Mouse (Mus musculus) gastrocnemius, postnatal 14 days (tissue): ENCODE data around the gene Gm9125. TPM values are rescaled to one million over a fixed set of nuclear protein-coding genes. Genes with fewer than 3 reads are reported as not detected.
"Not testable (repeated sequence)": the region's sequence is repeated elsewhere in the genome, so short reads cannot be mapped to it uniquely, and the experiment has no call there.

Source experiments
- DNase-seq: peaks from one replicate; pipeline ENCODE4 v3.0.0; 2021; ENCODE audit warnings: mixed read lengths
- intact Hi-C: fragments of 180-260 bp; cut with DNase I; formaldehyde crosslinking; loops from one replicate; pipeline ENCODE4 v1.15.1; 2025; ENCODE audit warnings: low total_unique reads
- long read RNA-seq, 2 experiments: library from polyadenylated mRNA; stranded (forward); transcript quantifications; one replicate each; pipeline ENCODE4 v2.0.0; 2021
- total RNA-seq, 2 experiments: library from RNA; stranded (reverse); gene quantifications; 2 replicates each; pipeline ENCODE4 v1.2.3; 2021

The Gm9125 gene
- not detected for total RNA-seq
- long read RNA-seq, experiment 1: 0 reads
- long read RNA-seq, experiment 2: 0 reads

GRCm38 (mm10) chr3:94054785-94055184 is at the start of gene Gm9125:
Gm9125 (minus strand) TSS chr3:94054885.
- intact Hi-C loops, DNase-seq: not testable (repeated sequence)

- intact Hi-C loops, DNase-seq: not testable (repeated sequence)
These were observed 17.9 kb upstream of the Gm9125 start, which contains the start of gene Gm10697 for GRCm38 (mm10) chr3:94072544-94072943. Gm10697 (minus strand) TSS chr3:94072644.

GRCm38 (mm10) chr3:94049566-94050121 is 5.0 kb downstream of the Gm9125 start:
- intact Hi-C loops, DNase-seq: not testable (repeated sequence)

- DNase-seq, intact Hi-C loops: not testable (repeated sequence)
These were observed 16.4 kb downstream of the Gm9125 start for GRCm38 (mm10) chr3:94038241-94038640.

GRCm38 (mm10) chr3:94034400-94034799 is 20.3 kb downstream of the Gm9125 start:
- DNase-seq, intact Hi-C loops: not testable (repeated sequence)

Other genes starting within 250 kb of the Gm9125 start
- gene Tdpoz3, start 228.9 kb downstream of the Gm9125 start, total RNA-seq: not detected
- not detected for gene Gm9117, start 111.3 kb downstream of the Gm9125 start, total RNA-seq
- not detected for gene Tdpoz5, start 93.6 kb downstream of the Gm9125 start, total RNA-seq
- gene Gm10697, start 17.8 kb upstream of the Gm9125 start, total RNA-seq: not detected
- gene Gm10696, start 123.3 kb upstream of the Gm9125 start, total RNA-seq: not detected
- not detected for gene Gm5286, start 141.8 kb upstream of the Gm9125 start, total RNA-seq
- not detected for gene Gm4778, start 209.2 kb upstream of the Gm9125 start, total RNA-seq